Mouse (Mus musculus): ENCODE measurements around the gene Olfr127. TPM values are rescaled to one million over a fixed set of nuclear protein-coding genes. Genes with fewer than 3 reads are reported as not detected.
"Not testable (repeated sequence)": the region's sequence is repeated elsewhere in the genome, so short reads cannot be mapped to it uniquely, and the experiment has no call there.

Olfr127 gene
- polyA plus RNA-seq (2015; fragmentation: Nextera tagmentation; extraction: Ambion mirVana), result not detected in 2 replicates

GRCm38 (mm10) chr17:37900137-37900536 lies at the start of gene Olfr127:
Olfr127 (plus strand) TSS chr17:37900437.
- H3K4me3 ChIP-seq (ENCODE audit: low read length), result no peak within 1 kb of the TSS
- no peaks in the 10 kb centered on the region for H3K36me3 ChIP-seq (ENCODE audit: control insufficient read depth, insufficient read depth, low read length)
- no peak for ATAC-seq
- no peaks in the 10 kb centered on the region for H3K4me1 ChIP-seq (ENCODE audit: control insufficient read depth, insufficient read depth, low read length)
- 72% methylated on average over 1 of the region's 1 CpGs for WGBS
- H3K4me2 ChIP-seq (ENCODE audit: low read depth, low read length), result no peak within 1 kb of the TSS
- no peaks in the 10 kb centered on the region for H3K27me3 ChIP-seq (replicated peaks; ENCODE audit: control insufficient read depth, insufficient read depth, low read length)
- no peak within 1 kb of the TSS for H3K9ac ChIP-seq (ENCODE audit: low read depth, low read length)
- H3K27ac ChIP-seq (ENCODE audit: low read length), result no peak within 1 kb of the TSS
- no peaks in the 10 kb centered on the region for H3K9me3 ChIP-seq (ENCODE audit: control insufficient read depth, low read length)

GRCm38 (mm10) chr17:37863901-37864300 lies 36.3 kb upstream of the Olfr127 start:
- no peak overlapping the region for H3K4me2 ChIP-seq (ENCODE audit: low read depth, low read length)
- no peak overlapping the region for H3K27ac ChIP-seq (ENCODE audit: low read length)
- no peaks in the 10 kb centered on the region for H3K36me3 ChIP-seq (ENCODE audit: control insufficient read depth, insufficient read depth, low read length)
- no peak for ATAC-seq
- H3K9ac ChIP-seq (ENCODE audit: low read depth, low read length), result no peak overlapping the region
- H3K4me1 ChIP-seq (ENCODE audit: control insufficient read depth, insufficient read depth, low read length), result no peaks in the 10 kb centered on the region
- WGBS, result 78% methylated on average over 2 of the region's 2 CpGs
- no peak overlapping the region for H3K4me3 ChIP-seq (ENCODE audit: low read length)
- no peaks in the 10 kb centered on the region for H3K9me3 ChIP-seq (ENCODE audit: control insufficient read depth, low read length)
- H3K27me3 ChIP-seq (replicated peaks; ENCODE audit: control insufficient read depth, insufficient read depth, low read length), result no peaks in the 10 kb centered on the region

GRCm38 (mm10) chr17:37869676-37870205 lies 30.5 kb upstream of the Olfr127 start:
- no peak overlapping the region for H3K9ac ChIP-seq (ENCODE audit: low read depth, low read length)
- H3K27ac ChIP-seq (ENCODE audit: low read length), result no peak overlapping the region
- H3K4me2 ChIP-seq (ENCODE audit: low read depth, low read length), result no peak overlapping the region
- H3K9me3 ChIP-seq (ENCODE audit: control insufficient read depth, low read length), result no peaks in the 10 kb centered on the region
- WGBS, result 23% methylated on average over 8 of the region's 8 CpGs
- no peaks in the 10 kb centered on the region for H3K27me3 ChIP-seq (replicated peaks; ENCODE audit: control insufficient read depth, insufficient read depth, low read length)
- no peak for ATAC-seq
- no peaks in the 10 kb centered on the region for H3K36me3 ChIP-seq (ENCODE audit: control insufficient read depth, insufficient read depth, low read length)
- no peak overlapping the region for H3K4me3 ChIP-seq (ENCODE audit: low read length)
- no peaks in the 10 kb centered on the region for H3K4me1 ChIP-seq (ENCODE audit: control insufficient read depth, insufficient read depth, low read length)

GRCm38 (mm10) chr17:37873830-37874229 lies 26.4 kb upstream of the Olfr127 start:
- Histone ChIP-seq H3K9ac (ENCODE audit: low read depth, low read length) (no peak overlapping the region), H3K27me3 (replicated peaks; ENCODE audit: control insufficient read depth, insufficient read depth, low read length) (no peaks in the 10 kb centered on the region), H3K27ac (ENCODE audit: low read length) (no peak overlapping the region), H3K9me3 (ENCODE audit: control insufficient read depth, low read length) (no peaks in the 10 kb centered on the region), H3K4me3 (ENCODE audit: low read length) (no peak overlapping the region), H3K4me2 (ENCODE audit: low read depth, low read length) (no peak overlapping the region), H3K4me1 (ENCODE audit: control insufficient read depth, insufficient read depth, low read length) (no peaks in the 10 kb centered on the region), H3K36me3 (ENCODE audit: control insufficient read depth, insufficient read depth, low read length) (no peaks in the 10 kb centered on the region)
- no peak for ATAC-seq
- WGBS, result 80% methylated on average over 3 of the region's 3 CpGs

- not testable (repeated sequence) for H3K9ac ChIP-seq (ENCODE audit: low read depth, low read length)
- WGBS, result 67% methylated on average over 8 of the region's 8 CpGs
Measured at GRCm38 (mm10) chr17:37906821-37907220, 6.6 kb downstream of the Olfr127 start.

GRCm38 (mm10) chr17:37920248-37920647 lies 20.0 kb downstream of the Olfr127 start, which contains the start of gene Olfr128:
Olfr128 (plus strand) TSS chr17:37920548.
- Histone ChIP-seq H3K27ac (ENCODE audit: low read length) (no peak within 1 kb of the TSS), H3K9ac (ENCODE audit: low read depth, low read length) (no peak within 1 kb of the TSS), H3K36me3 (ENCODE audit: control insufficient read depth, insufficient read depth, low read length) (no peaks in the 10 kb centered on the region)

More at GRCm38 (mm10) chr17:37906821-37907220, 6.6 kb downstream of the Olfr127 start:
- H3K9me3 ChIP-seq (ENCODE audit: control insufficient read depth, low read length); H3K36me3 ChIP-seq (ENCODE audit: control insufficient read depth, insufficient read depth, low read length); H3K4me3 ChIP-seq (ENCODE audit: low read length); H3K27me3 ChIP-seq (replicated peaks; ENCODE audit: control insufficient read depth, insufficient read depth, low read length); H3K4me2 ChIP-seq (ENCODE audit: low read depth, low read length); H3K27ac ChIP-seq (ENCODE audit: low read length); ATAC-seq; H3K4me1 ChIP-seq (ENCODE audit: control insufficient read depth, insufficient read depth, low read length): not testable (repeated sequence)

GRCm38 (mm10) chr17:37952979-37953378 lies 52.7 kb downstream of the Olfr127 start, which contains the start of gene Olfr761:
Olfr761 (minus strand) TSS chr17:37953079.
- no peaks in the 10 kb centered on the region for H3K36me3 ChIP-seq (ENCODE audit: control insufficient read depth, insufficient read depth, low read length)
- no peaks in the 10 kb centered on the region for H3K27me3 ChIP-seq (replicated peaks; ENCODE audit: control insufficient read depth, insufficient read depth, low read length)
- no peak within 1 kb of the TSS for H3K27ac ChIP-seq (ENCODE audit: low read length)
- 75% methylated on average over 2 of the region's 2 CpGs for WGBS
- no peaks in the 10 kb centered on the region for H3K4me1 ChIP-seq (ENCODE audit: control insufficient read depth, insufficient read depth, low read length)
- no peak within 1 kb of the TSS for H3K4me3 ChIP-seq (ENCODE audit: low read length)
- no peak for ATAC-seq
- no peak within 1 kb of the TSS for H3K9ac ChIP-seq (ENCODE audit: low read depth, low read length)
- no peak within 1 kb of the TSS for H3K4me2 ChIP-seq (ENCODE audit: low read depth, low read length)
- no peaks in the 10 kb centered on the region for H3K9me3 ChIP-seq (ENCODE audit: control insufficient read depth, low read length)

More at GRCm38 (mm10) chr17:37920248-37920647, 20.0 kb downstream of the Olfr127 start, which contains the start of gene Olfr128:
- Histone ChIP-seq H3K4me2 (ENCODE audit: low read depth, low read length) (no peak within 1 kb of the TSS), H3K4me1 (ENCODE audit: control insufficient read depth, insufficient read depth, low read length) (no peaks in the 10 kb centered on the region), H3K4me3 (ENCODE audit: low read length) (no peak within 1 kb of the TSS), H3K9me3 (ENCODE audit: control insufficient read depth, low read length) (no peaks in the 10 kb centered on the region), H3K27me3 (replicated peaks; ENCODE audit: control insufficient read depth, insufficient read depth, low read length) (no peaks in the 10 kb centered on the region)
- no peak for ATAC-seq

Other genes with a start within 250 kb of the Olfr127 start
- not detected in 2 replicates for gene Olfr117, start 236.7 kb upstream of the Olfr127 start, polyA plus RNA-seq (2015; fragmentation: Nextera tagmentation; extraction: Ambion mirVana)
- not detected in 2 replicates for gene Olfr118, start 233.4 kb upstream of the Olfr127 start, polyA plus RNA-seq (2015; fragmentation: Nextera tagmentation; extraction: Ambion mirVana)
- gene Olfr119, start 203.9 kb upstream of the Olfr127 start, polyA plus RNA-seq (2015; fragmentation: Nextera tagmentation; extraction: Ambion mirVana), result not detected in 2 replicates
- not detected in 2 replicates for gene Olfr120, start 178.6 kb upstream of the Olfr127 start, polyA plus RNA-seq (2015; fragmentation: Nextera tagmentation; extraction: Ambion mirVana)
- not detected in 2 replicates for gene Olfr121, start 151.6 kb upstream of the Olfr127 start, polyA plus RNA-seq (2015; fragmentation: Nextera tagmentation; extraction: Ambion mirVana)
- not detected in 2 replicates for gene Olfr122, start 131.8 kb upstream of the Olfr127 start, polyA plus RNA-seq (2015; fragmentation: Nextera tagmentation; extraction: Ambion mirVana)
- not detected in 2 replicates for gene Olfr123, start 106.9 kb upstream of the Olfr127 start, polyA plus RNA-seq (2015; fragmentation: Nextera tagmentation; extraction: Ambion mirVana)
- gene Olfr124, start 100.5 kb upstream of the Olfr127 start, polyA plus RNA-seq (2015; fragmentation: Nextera tagmentation; extraction: Ambion mirVana), result not detected in 2 replicates
- gene Olfr125, start 67.5 kb upstream of the Olfr127 start, polyA plus RNA-seq (2015; fragmentation: Nextera tagmentation; extraction: Ambion mirVana), result not detected in 2 replicates
- not detected in 2 replicates for gene Olfr126, start 53.0 kb upstream of the Olfr127 start, polyA plus RNA-seq (2015; fragmentation: Nextera tagmentation; extraction: Ambion mirVana)
- gene Olfr128, start 20.1 kb downstream of the Olfr127 start, polyA plus RNA-seq (2015; fragmentation: Nextera tagmentation; extraction: Ambion mirVana), result not detected in 2 replicates
- not detected in 2 replicates for gene Olfr761, start 52.6 kb downstream of the Olfr127 start, polyA plus RNA-seq (2015; fragmentation: Nextera tagmentation; extraction: Ambion mirVana)
- gene Olfr129, start 159.6 kb downstream of the Olfr127 start, polyA plus RNA-seq (2015; fragmentation: Nextera tagmentation; extraction: Ambion mirVana), result not detected in 2 replicates
- not detected in 2 replicates for gene Olfr130, start 163.5 kb downstream of the Olfr127 start, polyA plus RNA-seq (2015; fragmentation: Nextera tagmentation; extraction: Ambion mirVana)
- gene Olfr131, start 188.3 kb downstream of the Olfr127 start, polyA plus RNA-seq (2015; fragmentation: Nextera tagmentation; extraction: Ambion mirVana), result not detected in 2 replicates
- not detected in 2 replicates for gene Olfr132, start 234.1 kb downstream of the Olfr127 start, polyA plus RNA-seq (2015; fragmentation: Nextera tagmentation; extraction: Ambion mirVana)
- gene Olfr133, start 244.8 kb downstream of the Olfr127 start, polyA plus RNA-seq (2015; fragmentation: Nextera tagmentation; extraction: Ambion mirVana), result not detected in 2 replicates